Mouse (Mus musculus): ENCODE data around the gene Bora.

Gene Bora

GRCm38 (mm10) chr14:99044718-99045117 lies 1.3 kb upstream of the Bora start:
- TF ChIP-seq CTCF (conservative IDR thresholded peaks at IDR 0.05; ENCODE audit: low read length), result no peak
- no peak for TF ChIP-seq POU5F1 (IDR thresholded peaks at IDR 0.05; ENCODE audit: borderline replicate concordance, low read length)
- no peak for TF ChIP-seq NANOG (IDR thresholded peaks at IDR 0.05; ENCODE audit: borderline replicate concordance, low read length)
- Histone ChIP-seq H3K9me3 (ENCODE audit: low read length) (no peaks in the 10 kb centered on the region), H3K4me3 (replicated peaks; ENCODE audit: low read length) (peak overlapping the region; percentile 99), H3K27me3 (ENCODE audit: insufficient read depth, low read length) (no peaks in the 10 kb centered on the region), H3K4me1 (replicated peaks; ENCODE audit: low read depth, low read length) (peaks cover 73% of the 10 kb centered on the region), H3K36me3 (ENCODE audit: insufficient read depth, low read length) (peaks cover 26% of the 10 kb centered on the region)

GRCm38 (mm10) chr14:99045378-99046030 lies 518 bp upstream of the Bora start:
- H3K9me3 ChIP-seq (ENCODE audit: low read length), result no peaks in the 10 kb centered on the region

GRCm38 (mm10) chr14:99046782-99047181 lies 760 bp downstream of the Bora start:
- TF ChIP-seq POU5F1 (IDR thresholded peaks at IDR 0.05; ENCODE audit: borderline replicate concordance, low read length) (no peak), CTCF (conservative IDR thresholded peaks at IDR 0.05; ENCODE audit: low read length) (no peak), NANOG (IDR thresholded peaks at IDR 0.05; ENCODE audit: borderline replicate concordance, low read length) (no peak)
- no peaks in the 10 kb centered on the region for H3K9me3 ChIP-seq (ENCODE audit: low read length)
- H3K27me3 ChIP-seq (ENCODE audit: insufficient read depth, low read length), result no peaks in the 10 kb centered on the region
- peaks cover 47% of the 10 kb centered on the region for H3K36me3 ChIP-seq (ENCODE audit: insufficient read depth, low read length)
- H3K4me1 ChIP-seq (replicated peaks; ENCODE audit: low read depth, low read length), result peaks cover 67% of the 10 kb centered on the region
- H3K4me3 ChIP-seq (replicated peaks; ENCODE audit: low read length), result peak overlapping the region; percentile 99

More at GRCm38 (mm10) chr14:99045378-99046030, 518 bp upstream of the Bora start:
- TF ChIP-seq POU5F1 (IDR thresholded peaks at IDR 0.05; ENCODE audit: borderline replicate concordance, low read length), result no peak
- no peak for TF ChIP-seq NANOG (IDR thresholded peaks at IDR 0.05; ENCODE audit: borderline replicate concordance, low read length)
- no peak for TF ChIP-seq CTCF (conservative IDR thresholded peaks at IDR 0.05; ENCODE audit: low read length)
- Histone ChIP-seq H3K4me3 (replicated peaks; ENCODE audit: low read length) (peak overlapping the region; percentile 99), H3K36me3 (ENCODE audit: insufficient read depth, low read length) (peaks cover 34% of the 10 kb centered on the region), H3K4me1 (replicated peaks; ENCODE audit: low read depth, low read length) (peaks cover 70% of the 10 kb centered on the region), H3K27me3 (ENCODE audit: insufficient read depth, low read length) (no peaks in the 10 kb centered on the region)

DNA sequence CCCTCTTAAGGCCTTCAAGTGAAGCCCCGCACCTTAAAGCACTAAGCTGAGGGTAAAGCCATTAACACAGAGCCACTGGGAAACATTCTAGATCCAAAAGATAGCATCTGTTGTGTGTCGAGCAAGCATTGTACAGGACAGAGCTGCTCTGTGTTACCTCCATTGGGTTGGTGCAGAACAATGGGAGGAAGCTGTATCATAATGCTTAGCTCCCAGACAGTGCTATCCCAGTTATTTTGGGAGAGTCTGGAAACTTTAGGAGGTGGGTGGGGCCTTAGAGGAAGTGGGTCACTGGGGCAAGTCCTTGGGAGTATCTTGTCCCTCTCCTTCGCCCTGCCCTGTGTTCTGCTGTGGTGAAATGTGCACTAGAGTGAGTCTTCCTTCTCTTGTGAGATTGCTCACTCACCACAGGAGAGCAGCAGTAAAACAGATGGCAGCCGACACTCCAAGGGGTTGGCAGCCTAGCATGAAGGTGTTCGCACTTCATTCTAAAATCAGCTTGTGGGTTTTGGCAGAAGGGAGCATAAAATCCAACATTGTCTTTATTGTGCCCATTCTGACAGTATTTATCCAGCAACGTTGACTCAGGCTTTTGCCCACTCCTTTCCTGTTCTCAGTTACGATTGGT lies 13.1 kb downstream of the Bora start:
- Histone ChIP-seq H3K4me3 (replicated peaks; ENCODE audit: low read length) (no peak overlapping the region), H3K36me3 (ENCODE audit: insufficient read depth, low read length) (peaks cover 73% of the 10 kb centered on the region), H3K4me1 (replicated peaks; ENCODE audit: low read depth, low read length) (peaks cover 39% of the 10 kb centered on the region), H3K27me3 (ENCODE audit: insufficient read depth, low read length) (no peaks in the 10 kb centered on the region), H3K9me3 (ENCODE audit: low read length) (no peaks in the 10 kb centered on the region)
- no peak for TF ChIP-seq CTCF (conservative IDR thresholded peaks at IDR 0.05; ENCODE audit: low read length)
- TF ChIP-seq NANOG (IDR thresholded peaks at IDR 0.05; ENCODE audit: borderline replicate concordance, low read length), result no peak
- no peak for TF ChIP-seq POU5F1 (IDR thresholded peaks at IDR 0.05; ENCODE audit: borderline replicate concordance, low read length)

- Histone ChIP-seq H3K9me3 (ENCODE audit: low read length) (no peaks in the 10 kb centered on the region), H3K4me1 (replicated peaks; ENCODE audit: low read depth, low read length) (peaks cover 24% of the 10 kb centered on the region), H3K27me3 (ENCODE audit: insufficient read depth, low read length) (no peaks in the 10 kb centered on the region), H3K4me3 (replicated peaks; ENCODE audit: low read length) (no peak overlapping the region), H3K36me3 (ENCODE audit: insufficient read depth, low read length) (peaks cover 82% of the 10 kb centered on the region)
- TF ChIP-seq CTCF (conservative IDR thresholded peaks at IDR 0.05; ENCODE audit: low read length) (no peak), POU5F1 (IDR thresholded peaks at IDR 0.05; ENCODE audit: borderline replicate concordance, low read length) (no peak), NANOG (IDR thresholded peaks at IDR 0.05; ENCODE audit: borderline replicate concordance, low read length) (no peak)
These were observed 14.6 kb downstream of the Bora start for GRCm38 (mm10) chr14:99060616-99061015.

DNA sequence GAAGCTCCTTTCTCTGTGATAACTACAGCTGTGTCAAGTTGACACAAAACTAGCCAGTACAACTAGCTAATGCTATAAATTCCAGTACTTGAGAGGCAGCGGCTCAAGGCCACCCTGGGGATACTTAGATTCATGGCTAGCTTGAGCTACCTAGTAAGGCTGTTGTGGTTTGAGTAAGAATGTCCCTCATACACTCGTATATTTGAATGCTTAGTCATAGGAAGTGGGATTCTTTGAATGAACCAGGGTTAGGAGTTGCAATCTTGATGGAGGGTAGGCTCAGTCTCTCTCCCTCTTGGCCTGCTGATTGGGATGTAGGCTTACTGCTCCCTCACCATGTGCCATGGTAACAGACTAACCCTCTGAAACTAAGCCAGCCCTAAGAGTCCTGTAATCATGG lies 17.1 kb downstream of the Bora start:
- Histone ChIP-seq H3K27me3 (ENCODE audit: insufficient read depth, low read length) (no peaks in the 10 kb centered on the region), H3K36me3 (ENCODE audit: insufficient read depth, low read length) (peaks cover 84% of the 10 kb centered on the region), H3K4me3 (replicated peaks; ENCODE audit: low read length) (no peak overlapping the region), H3K4me1 (replicated peaks; ENCODE audit: low read depth, low read length) (peaks cover 15% of the 10 kb centered on the region), H3K9me3 (ENCODE audit: low read length) (no peaks in the 10 kb centered on the region)
- TF ChIP-seq NANOG (IDR thresholded peaks at IDR 0.05; ENCODE audit: borderline replicate concordance, low read length), result no peak
- TF ChIP-seq POU5F1 (IDR thresholded peaks at IDR 0.05; ENCODE audit: borderline replicate concordance, low read length), result no peak
- TF ChIP-seq CTCF (conservative IDR thresholded peaks at IDR 0.05; ENCODE audit: low read length), result no peak

DNA sequence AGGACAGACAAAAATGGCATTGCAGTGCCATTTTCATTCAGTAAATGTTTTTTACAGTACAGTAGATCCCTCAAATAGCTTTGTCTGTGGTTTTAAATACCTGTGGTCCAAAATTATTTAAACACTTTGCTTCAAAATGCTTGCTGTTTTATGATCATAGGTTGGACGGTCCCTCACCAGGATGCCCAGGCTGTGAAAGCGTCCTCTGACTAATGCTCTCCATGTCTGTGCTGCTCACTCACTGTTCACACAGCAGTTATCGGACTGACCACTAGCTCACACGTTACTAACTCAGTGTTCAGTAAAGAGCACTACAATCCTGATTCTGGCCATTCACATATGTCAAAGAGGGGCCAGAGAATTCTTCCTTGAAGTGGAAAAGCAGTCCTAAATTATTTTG lies 25.1 kb downstream of the Bora start:
- Histone ChIP-seq H3K27me3 (ENCODE audit: insufficient read depth, low read length) (no peaks in the 10 kb centered on the region), H3K9me3 (ENCODE audit: low read length) (no peaks in the 10 kb centered on the region), H3K36me3 (ENCODE audit: insufficient read depth, low read length) (peaks cover 92% of the 10 kb centered on the region), H3K4me1 (replicated peaks; ENCODE audit: low read depth, low read length) (peaks cover 12% of the 10 kb centered on the region), H3K4me3 (replicated peaks; ENCODE audit: low read length) (no peak overlapping the region)
- TF ChIP-seq CTCF (conservative IDR thresholded peaks at IDR 0.05; ENCODE audit: low read length) (no peak), NANOG (IDR thresholded peaks at IDR 0.05; ENCODE audit: borderline replicate concordance, low read length) (no peak), POU5F1 (IDR thresholded peaks at IDR 0.05; ENCODE audit: borderline replicate concordance, low read length) (no peak)

DNA sequence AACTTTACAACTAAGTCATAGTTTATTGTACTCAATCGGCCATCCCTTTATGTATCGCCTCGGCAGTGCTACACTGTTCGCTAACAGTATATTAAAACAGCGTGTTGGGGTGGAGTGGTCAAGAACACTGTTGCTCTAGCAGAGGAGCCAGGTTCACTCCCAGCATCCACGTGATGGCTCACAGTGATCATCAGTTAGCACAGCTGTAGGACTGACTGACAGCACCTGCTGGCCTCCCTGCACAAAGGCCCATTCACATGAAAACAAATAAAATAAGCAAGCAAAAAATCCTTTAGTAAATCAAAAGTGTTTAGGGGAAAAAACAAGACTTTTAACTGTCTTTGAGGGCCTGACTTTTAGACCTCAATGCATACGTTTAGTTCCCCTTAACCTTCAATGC lies 42.9 kb downstream of the Bora start:
- Histone ChIP-seq H3K4me1 (replicated peaks; ENCODE audit: low read depth, low read length) (no peaks in the 10 kb centered on the region; the same call in 1 of the 2 replicates), H3K27me3 (ENCODE audit: insufficient read depth, low read length) (no peaks in the 10 kb centered on the region), H3K9me3 (ENCODE audit: low read length) (no peaks in the 10 kb centered on the region), H3K4me3 (replicated peaks; ENCODE audit: low read length) (no peak overlapping the region), H3K36me3 (ENCODE audit: insufficient read depth, low read length) (peaks cover 96% of the 10 kb centered on the region)
- TF ChIP-seq POU5F1 (IDR thresholded peaks at IDR 0.05; ENCODE audit: borderline replicate concordance, low read length), result no peak
- no peak for TF ChIP-seq NANOG (IDR thresholded peaks at IDR 0.05; ENCODE audit: borderline replicate concordance, low read length)
- TF ChIP-seq CTCF (conservative IDR thresholded peaks at IDR 0.05; ENCODE audit: low read length), result no peak
